Mouse (Mus musculus) brown adipose tissue, adult 24 weeks (tissue): ENCODE data around the gene Olfr129. TPM values are rescaled to one million over a fixed set of nuclear protein-coding genes. Genes with fewer than 3 reads are reported as not detected.

Experiments used
- H3K27ac ChIP-seq: fragments of 200-500 bp; replicated peaks from 2 replicates; pipeline ENCODE4 v1.5.1; 2012; ENCODE audit warnings: low read depth, mild to moderate bottlenecking, low read length
- H3K4me1 ChIP-seq: fragments of 200-500 bp; 2 replicates; pipeline ENCODE4 v1.6.1; 2012; ENCODE audit warnings: low read length, mixed read lengths; ENCODE audit not compliant: control insufficient read depth, insufficient read depth, insufficient read length
- H3K4me3 ChIP-seq: fragments of 200-500 bp; 2 replicates; pipeline ENCODE4 v1.5.1; 2012; ENCODE audit warnings: low read depth, mild to moderate bottlenecking, low read length, moderate library complexity; ENCODE audit not compliant: insufficient read depth
- polyA plus RNA-seq: library from polyadenylated mRNA; stranded (reverse); fragments of >200 nt; gene quantifications from 2 replicates; pipeline ENCODE4 v1.2.4, GENCODE M21; 2012; ENCODE audit not compliant: missing spikeins, insufficient read depth, insufficient read length

Olfr129 gene
- polyA plus RNA-seq = not detected in 2 replicates

DNA sequence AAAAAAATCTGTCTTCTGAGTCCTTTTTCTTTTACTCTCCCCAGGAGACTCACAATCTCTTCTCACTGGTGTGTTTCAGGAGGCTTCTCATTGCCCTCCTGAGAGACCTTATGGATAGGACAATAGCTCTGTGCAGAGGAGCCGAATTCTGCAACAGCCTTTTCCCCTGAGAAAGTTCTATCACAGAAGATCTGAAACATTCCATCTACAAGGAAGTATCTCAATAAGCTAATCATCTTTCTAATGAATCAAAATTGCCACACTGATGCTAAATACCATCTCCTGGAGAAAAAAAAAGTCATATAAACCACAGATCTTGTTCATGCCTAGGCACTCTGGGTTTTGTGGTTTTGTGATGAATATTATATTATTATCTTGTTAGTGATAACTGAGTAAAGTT lies at the start of gene Olfr129:
TSS of gene Olfr129 (minus strand) at position 101 of the 400 bp plus-strand sequence.
- H3K4me1 ChIP-seq = no peaks in the 10 kb centered on the region
- H3K27ac ChIP-seq = no peak within 1 kb of the TSS
- no peak within 1 kb of the TSS for H3K4me3 ChIP-seq

DNA sequence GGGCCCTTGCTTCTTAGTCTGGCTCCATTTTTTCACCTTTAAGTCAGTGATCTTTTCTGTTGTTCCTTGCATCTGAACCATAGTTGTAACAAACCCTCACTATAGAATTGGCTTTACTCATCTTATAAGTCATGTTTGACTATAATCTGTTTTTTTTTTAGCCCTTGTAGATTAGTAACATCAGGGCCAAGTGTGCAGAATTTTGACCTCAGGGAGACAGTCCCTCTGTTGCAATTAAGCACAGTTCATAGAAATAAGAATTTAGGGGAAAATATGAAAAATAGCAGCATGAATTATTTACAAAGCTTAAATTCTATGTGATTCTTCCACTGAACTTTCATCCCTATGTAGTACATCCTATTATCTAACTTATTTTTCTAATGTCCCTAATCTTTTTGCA lies 28.7 kb upstream of the Olfr129 start, which contains the start of gene Olfr131:
TSS of gene Olfr131 (minus strand) at position 101 of the 400 bp plus-strand sequence.
- H3K4me1 ChIP-seq = no peaks in the 10 kb centered on the region
- no peak within 1 kb of the TSS for H3K27ac ChIP-seq

DNA sequence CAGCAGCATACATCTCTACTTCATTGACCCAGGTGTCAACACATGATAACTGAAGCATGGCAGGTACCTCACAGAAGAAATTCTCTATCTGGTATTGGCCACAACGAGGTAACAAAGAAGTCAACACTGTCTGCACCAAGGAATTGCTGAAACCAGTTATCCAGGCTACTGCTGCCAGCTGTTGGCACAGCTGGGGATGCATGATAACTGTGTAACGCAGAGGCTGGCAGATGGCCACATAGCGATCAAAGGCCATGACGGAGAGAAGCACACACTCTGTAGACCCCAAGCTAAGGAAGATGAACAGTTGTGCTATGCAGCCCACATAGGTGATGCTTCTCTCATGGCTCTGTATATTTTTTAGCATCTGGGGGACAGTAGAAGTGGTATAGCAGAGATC lies 22.5 kb upstream of the Olfr129 start:
- Histone ChIP-seq H3K27ac (no peak overlapping the region), H3K4me1 (no peaks in the 10 kb centered on the region), H3K4me3 (no peak overlapping the region)

More for the DNA sequence above, 28.7 kb upstream of the Olfr129 start, which contains the start of gene Olfr131:
- H3K4me3 ChIP-seq = no peak within 1 kb of the TSS

DNA sequence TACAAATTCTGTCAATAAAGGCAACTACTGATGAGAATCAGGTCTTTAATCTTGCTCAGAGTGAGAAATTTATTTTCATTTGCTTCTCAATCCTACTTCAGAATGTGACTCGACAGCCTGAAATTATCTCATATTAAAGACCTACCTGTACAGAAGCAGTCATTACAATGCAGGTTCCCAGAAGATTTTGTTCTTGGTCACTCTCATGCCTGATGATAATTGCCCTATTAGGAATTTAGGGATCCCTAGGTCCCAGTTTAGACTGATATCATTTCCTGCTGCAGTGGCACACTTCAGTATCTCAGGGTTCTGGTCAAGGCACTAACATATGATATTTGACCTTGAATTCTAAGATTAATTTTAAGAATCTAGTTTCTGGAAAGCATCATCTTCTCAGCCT lies 3.7 kb upstream of the Olfr129 start, which contains the start of gene Olfr130:
TSS of gene Olfr130 (plus strand) at position 301 of the 400 bp plus-strand sequence.
- no peak within 1 kb of the TSS for H3K4me3 ChIP-seq
- no peaks in the 10 kb centered on the region for H3K4me1 ChIP-seq
- H3K27ac ChIP-seq = no peak within 1 kb of the TSS

DNA sequence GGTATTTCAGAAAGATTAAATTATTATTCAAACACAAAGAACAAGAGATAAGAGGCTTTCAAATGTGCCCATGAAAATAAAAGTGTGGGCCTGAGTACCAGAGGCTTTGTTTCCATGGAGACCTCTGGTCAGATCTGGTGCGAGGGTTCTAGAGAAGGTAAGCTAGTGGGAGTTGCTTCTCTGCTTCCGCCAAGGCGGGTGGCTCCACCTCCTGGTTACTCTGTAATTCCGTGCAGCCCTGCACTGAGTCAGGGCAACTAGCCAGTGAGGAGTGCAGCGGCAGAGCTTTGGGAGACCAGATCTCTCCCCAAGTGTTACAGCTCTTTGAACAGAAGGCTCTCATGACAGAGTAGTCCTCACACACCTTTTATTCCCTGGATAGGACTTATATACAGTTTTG lies 33.6 kb downstream of the Olfr129 start:
- H3K4me1 ChIP-seq = no peaks in the 10 kb centered on the region
- H3K4me3 ChIP-seq = no peak overlapping the region
- no peak overlapping the region for H3K27ac ChIP-seq

DNA sequence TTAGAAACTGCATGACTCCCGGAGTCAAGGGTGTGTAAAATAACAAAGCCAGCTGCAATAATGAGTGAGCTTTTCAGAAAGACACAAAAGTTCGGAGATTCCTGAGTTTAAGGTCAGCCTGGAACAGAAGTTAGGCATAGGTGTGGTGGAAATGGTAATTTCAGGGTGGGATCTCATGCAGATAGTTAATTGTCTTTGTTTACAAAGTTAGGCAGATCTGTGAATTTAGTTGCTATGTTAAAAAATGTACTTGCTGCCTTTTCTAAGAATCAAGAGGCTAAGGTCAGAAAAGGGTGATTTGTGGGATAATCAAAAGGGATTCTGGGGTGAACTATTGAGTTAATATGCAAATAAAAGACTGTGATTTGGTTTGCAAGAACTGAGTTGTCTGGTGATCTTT lies 43.5 kb downstream of the Olfr129 start:
- Histone ChIP-seq H3K27ac (no peak overlapping the region), H3K4me3 (no peak overlapping the region), H3K4me1 (no peaks in the 10 kb centered on the region)

DNA sequence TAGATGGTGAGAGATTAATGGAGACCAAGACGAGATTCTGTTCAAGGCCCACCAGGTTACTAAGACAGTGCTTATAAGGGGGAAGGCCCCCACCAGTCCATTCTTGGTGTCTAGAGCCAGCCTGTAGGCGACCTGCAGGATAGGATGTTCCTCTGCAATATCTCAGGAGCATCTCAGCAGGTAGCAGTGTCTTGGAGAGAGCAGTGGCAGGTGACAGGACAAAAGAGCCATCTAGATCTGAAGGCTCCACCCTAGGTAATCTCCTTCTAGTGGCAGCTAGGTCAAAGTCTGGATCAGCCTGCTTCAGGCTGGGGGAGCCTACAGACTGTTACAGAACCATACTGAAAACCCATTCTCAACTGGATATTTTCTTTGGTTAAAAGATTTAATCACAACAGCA lies 54.9 kb downstream of the Olfr129 start:
- H3K4me1 ChIP-seq = no peaks in the 10 kb centered on the region
- no peak overlapping the region for H3K27ac ChIP-seq
- H3K4me3 ChIP-seq = no peak overlapping the region

Other genes starting within 250 kb of the Olfr129 start
- gene Olfr125, start 227.1 kb downstream of the Olfr129 start, polyA plus RNA-seq = not detected in 2 replicates
- gene Olfr126, start 212.6 kb downstream of the Olfr129 start, polyA plus RNA-seq = not detected in 2 replicates
- gene Olfr127, start 159.6 kb downstream of the Olfr129 start, polyA plus RNA-seq = not detected in 2 replicates
- gene Olfr128, start 139.5 kb downstream of the Olfr129 start, polyA plus RNA-seq = not detected in 2 replicates
- gene Olfr761, start 107.0 kb downstream of the Olfr129 start, polyA plus RNA-seq = not detected in 2 replicates
- gene Olfr130, start 3.8 kb upstream of the Olfr129 start, polyA plus RNA-seq = not detected in 2 replicates
- not detected in 2 replicates for gene Olfr131, start 28.6 kb upstream of the Olfr129 start, polyA plus RNA-seq
- gene Olfr132, start 74.4 kb upstream of the Olfr129 start, polyA plus RNA-seq = not detected in 2 replicates
- gene Olfr133, start 85.2 kb upstream of the Olfr129 start, polyA plus RNA-seq = not detected in 2 replicates
- not detected in 2 replicates for gene Olfr134, start 111.3 kb upstream of the Olfr129 start, polyA plus RNA-seq
- not detected in 2 replicates for gene Olfr135, start 144.3 kb upstream of the Olfr129 start, polyA plus RNA-seq
- not detected in 2 replicates for gene Olfr138, start 201.0 kb upstream of the Olfr129 start, polyA plus RNA-seq
- gene Olfr137, start 247.5 kb upstream of the Olfr129 start, polyA plus RNA-seq = not detected in 2 replicates